Mouse (Mus musculus) heart, adult 2 months (tissue): ENCODE measurements around the gene Zfp114. TPM values are rescaled to one million over a fixed set of nuclear protein-coding genes. Genes with fewer than 3 reads are reported as not detected.
A peak's percentile ranks its signal among the peaks of the same experiment; 100 is the strongest.

Experiments
- DNase-seq, 2 experiments: peaks; one replicate each; pipeline ENCODE4 v3.0.0; 2021
- H3K27ac ChIP-seq: fragments of 200-600 bp; 2 replicates; pipeline ENCODE4 v1.8.1; 2022
- H3K27me3 ChIP-seq: fragments of 200-500 bp; 2 replicates; pipeline ENCODE4 v1.6.1; 2012; ENCODE audit warnings: mild to moderate bottlenecking, low read length, inconsistent platforms, mixed read lengths; ENCODE audit not compliant: control insufficient read depth, insufficient read depth
- H3K36me3 ChIP-seq: fragments of 200-500 bp; 2 replicates; pipeline ENCODE4 v1.6.1; 2012; ENCODE audit warnings: low read length, inconsistent platforms; ENCODE audit not compliant: control insufficient read depth, insufficient read depth
- H3K4me1 ChIP-seq: fragments of 200-500 bp; 2 replicates; pipeline ENCODE4 v1.6.1; 2011; ENCODE audit warnings: low read length; ENCODE audit not compliant: control insufficient read depth, insufficient read depth
- H3K4me3 ChIP-seq: fragments of 200-600 bp; 2 replicates; pipeline ENCODE4 v1.8.1; 2022
- H3K79me2 ChIP-seq: fragments of 200-500 bp; replicated peaks from 2 replicates; pipeline ENCODE4 v1.6.1; 2012; ENCODE audit warnings: mild to moderate bottlenecking, inconsistent platforms, low read length, moderate library complexity, mixed read lengths; ENCODE audit not compliant: control insufficient read depth, insufficient read depth
- H3K9ac ChIP-seq: fragments of 200-500 bp; 2 replicates; pipeline ENCODE4 v1.6.1; 2012; ENCODE audit warnings: low read depth, mild to moderate bottlenecking, control low read depth, inconsistent platforms, low read length, mixed read lengths
- CTCF ChIP-seq: fragments of 200-600 bp; IDR thresholded peaks from 2 replicates; pipeline ENCODE4 v1.8.1; 2022; ENCODE audit warnings: antibody characterized with exemption, mild to moderate bottlenecking, moderate library complexity
- EP300 ChIP-seq: fragments of 200-500 bp; IDR thresholded peaks from 2 replicates; pipeline ENCODE4 v1.6.1; 2011; ENCODE audit warnings: low read depth, low read length, control low read depth; ENCODE audit not compliant: insufficient read depth
- POLR2A ChIP-seq: fragments of 200-500 bp; IDR thresholded peaks from 2 replicates; pipeline ENCODE4 v1.6.1; 2011; ENCODE audit warnings: mild to moderate bottlenecking, low read depth, low read length, control low read depth; ENCODE audit not compliant: insufficient read depth
- WGBS: fragments of 180-500 bp; shearing (Covaris S2); methylation state at CpG from one replicate; pipeline ENCODE4 v1.1.7; 2018; 5-methylcytosine and 5-hydroxymethylcytosine counted together
- intact Hi-C: fragments of 180-260 bp; cut with DNase I; formaldehyde crosslinking; loops from one replicate; pipeline ENCODE4 v1.15.1; 2025
- polyA plus RNA-seq: library from polyadenylated mRNA; depleted of rRNA; stranded (reverse); fragments of >200 nt; gene quantifications from 2 replicates; pipeline ENCODE4 v1.2.3, GENCODE M21; 2012
- total RNA-seq, 2 experiments: library from RNA; stranded (reverse); gene quantifications; 2 replicates each; pipeline ENCODE4 v1.2.3; 2021

Zfp114 gene
- total and polyA plus RNA-seq, 3 experiments = 0.10 to 0.16 (median 0.16) TPM

GRCm38 (mm10) chr7:24172191-24172590, 2.7 kb upstream of the Zfp114 start:
- 60% methylated on average over 4 of the region's 4 CpGs for WGBS
- Histone ChIP-seq H3K27me3 (no peaks in the 10 kb centered on the region), H3K9ac (no peak overlapping the region), H3K27ac (no peak overlapping the region), H3K36me3 (no peaks in the 10 kb centered on the region), H3K4me3 (no peak overlapping the region), H3K79me2 (no peaks in the 10 kb centered on the region), H3K4me1 (no peaks in the 10 kb centered on the region; the same call in 1 of the 2 replicates)
- TF ChIP-seq EP300 (no peak), CTCF (no peak), POLR2A (no peak)
- no peak for DNase-seq
- intact Hi-C loops = no loop called here

- WGBS = 48% methylated on average over 6 of the region's 6 CpGs
- no peaks in the 10 kb centered on the region for H3K36me3 ChIP-seq
- intact Hi-C loops = no loop called here
- H3K9ac ChIP-seq = no peak overlapping the region
- no peaks in the 10 kb centered on the region for H3K79me2 ChIP-seq
- H3K4me3 ChIP-seq = peak overlapping the region; percentile 48
- H3K27ac ChIP-seq = no peak overlapping the region
- no peak for DNase-seq
- no peaks in the 10 kb centered on the region; the same call in 1 of the 2 replicates for H3K4me1 ChIP-seq
- no peak for TF ChIP-seq EP300
- TF ChIP-seq POLR2A = no peak
- no peak for TF ChIP-seq CTCF
- H3K27me3 ChIP-seq = no peaks in the 10 kb centered on the region
Observed at GRCm38 (mm10) chr7:24175337-24175711, 464 bp downstream of the Zfp114 start.

- 50% methylated on average over 1 of the region's 1 CpGs for WGBS
- no peak for TF ChIP-seq EP300
- no peak for TF ChIP-seq CTCF
- TF ChIP-seq POLR2A = no peak
- Histone ChIP-seq H3K79me2 (no peaks in the 10 kb centered on the region), H3K36me3 (no peaks in the 10 kb centered on the region), H3K9ac (no peak overlapping the region), H3K27ac (no peak overlapping the region), H3K4me3 (no peak overlapping the region), H3K27me3 (no peaks in the 10 kb centered on the region), H3K4me1 (no peaks in the 10 kb centered on the region)
- DNase-seq = no peak
- intact Hi-C loops = no loop called here
Observed at GRCm38 (mm10) chr7:24187611-24188010, 12.8 kb downstream of the Zfp114 start.

GRCm38 (mm10) chr7:24188901-24189570, 14.2 kb downstream of the Zfp114 start:
- 67% methylated on average over 4 of the region's 4 CpGs for WGBS
- no peak for DNase-seq
- intact Hi-C loops = no loop called here
- Histone ChIP-seq H3K27me3 (no peaks in the 10 kb centered on the region), H3K4me1 (no peaks in the 10 kb centered on the region), H3K9ac (no peak overlapping the region), H3K27ac (no peak overlapping the region), H3K4me3 (no peak overlapping the region), H3K79me2 (no peaks in the 10 kb centered on the region), H3K36me3 (no peaks in the 10 kb centered on the region)
- no peak for TF ChIP-seq POLR2A
- no peak for TF ChIP-seq CTCF
- no peak for TF ChIP-seq EP300

GRCm38 (mm10) chr7:24189571-24189944, 14.7 kb downstream of the Zfp114 start:
- H3K27ac ChIP-seq = no peak overlapping the region

GRCm38 (mm10) chr7:24191361-24191760, 16.5 kb downstream of the Zfp114 start:
- no peak for DNase-seq
- H3K27ac ChIP-seq = no peak overlapping the region
- H3K9ac ChIP-seq = no peak overlapping the region
- TF ChIP-seq EP300 (no peak), POLR2A (no peak), CTCF (no peak)
- H3K4me1 ChIP-seq = no peaks in the 10 kb centered on the region
- 73% methylated on average over 2 of the region's 2 CpGs for WGBS
- intact Hi-C loops = no loop called here
- H3K79me2 ChIP-seq = no peaks in the 10 kb centered on the region
- H3K4me3 ChIP-seq = no peak overlapping the region
- no peaks in the 10 kb centered on the region for H3K27me3 ChIP-seq
- no peaks in the 10 kb centered on the region for H3K36me3 ChIP-seq

More at GRCm38 (mm10) chr7:24189571-24189944, 14.7 kb downstream of the Zfp114 start:
- Histone ChIP-seq H3K36me3 (no peaks in the 10 kb centered on the region), H3K4me3 (no peak overlapping the region), H3K4me1 (no peaks in the 10 kb centered on the region), H3K9ac (no peak overlapping the region), H3K79me2 (no peaks in the 10 kb centered on the region), H3K27me3 (no peaks in the 10 kb centered on the region)
- no peak for DNase-seq
- intact Hi-C loops = no loop called here
- 19% methylated on average over 5 of the region's 5 CpGs for WGBS
- no peak for TF ChIP-seq CTCF
- TF ChIP-seq EP300 = no peak
- no peak for TF ChIP-seq POLR2A
